Mouse (Mus musculus): ENCODE data around the gene Sec31a.

GRCm38 (mm10) chr5:100414474-100415196 lies 1.4 kb downstream of the Sec31a start:
- TF ChIP-seq POLR2A (IDR thresholded peaks at IDR 0.05; ENCODE audit: low read depth, low read length) (no peak), CTCF (IDR thresholded peaks at IDR 0.05; ENCODE audit: borderline replicate concordance, insufficient read depth, low read length) (no peak)

Measured in embryonic fibroblast, embryonic 13.5 days (primary cell).